Mouse (Mus musculus): ENCODE measurements around the gene Mgrn1. TPM values are rescaled to one million over a fixed set of nuclear protein-coding genes. Genes with fewer than 3 reads are reported as not detected.

Gene Mgrn1
- total and polyA plus RNA-seq, 3 experiments: 8.4 to 25.0 TPM; not detected in 1

- H3K79me2 ChIP-seq (ENCODE audit: control insufficient read depth, insufficient read depth, low read length, poor library complexity): no peaks in the 10 kb centered on the region
- H3K4me1 ChIP-seq (ENCODE audit: control insufficient read depth in 1 of 2, insufficient read depth in 2 of 2, low read length in 2 of 2): no peaks in the 10 kb centered on the region
- no peak overlapping the region for H3K9ac ChIP-seq (ENCODE audit: control insufficient read depth, low read depth, low read length, poor library complexity, severe bottlenecking)
- H3K4me3 ChIP-seq (ENCODE audit: control insufficient read depth in 1 of 2, insufficient read depth in 1 of 2, low read depth in 2 of 2, low read length in 2 of 2): no peak overlapping the region
- no peak for DNase-seq (ENCODE audit: low read depth, low spot score)
- H3K27ac ChIP-seq (ENCODE audit: control insufficient read depth, low read depth, low read length): no peak overlapping the region
- H3K27me3 ChIP-seq (ENCODE audit: control insufficient read depth in 1 of 2, insufficient read depth in 2 of 2, low read length in 2 of 2): peaks cover 0 to 3% of the 10 kb centered on the region in 2 experiments; a peak in 2 of 4 replicates
- TF ChIP-seq ZKSCAN1 (IDR thresholded peaks at IDR 0.05; ENCODE audit: low read depth, low read length) (no peak), MYC (IDR thresholded peaks at IDR 0.05; ENCODE audit: low read depth, low read length) (no peak), NELFE (IDR thresholded peaks at IDR 0.05; ENCODE audit: low read depth, low read length) (no peak), ZC3H11A (IDR thresholded peaks at IDR 0.05; ENCODE audit: low read depth, low read length) (no peak), BHLHE40 (IDR thresholded peaks at IDR 0.05; ENCODE audit: borderline replicate concordance, low read depth, low read length) (no peak), SIN3A (IDR thresholded peaks at IDR 0.05; ENCODE audit: low read length) (no peak)
- H3K36me3 ChIP-seq (ENCODE audit: control insufficient read depth in 1 of 2, insufficient read depth in 2 of 2, low read length in 2 of 2): no peaks in the 10 kb centered on the region
- no peaks in the 10 kb centered on the region for H3K9me3 ChIP-seq (replicated peaks; ENCODE audit: insufficient read depth, low read length)
Observed at GRCm38 (mm10) chr16:4978275-4979051, 92.4 kb downstream of the Mgrn1 start.

GRCm38 (mm10) chr16:4979755-4980380 is 93.8 kb downstream of the Mgrn1 start:
- Histone ChIP-seq H3K27ac (ENCODE audit: control insufficient read depth, low read depth, low read length) (no peak overlapping the region), H3K9me3 (replicated peaks; ENCODE audit: insufficient read depth, low read length) (no peaks in the 10 kb centered on the region), H3K4me3 (ENCODE audit: control insufficient read depth in 1 of 2, insufficient read depth in 1 of 2, low read depth in 2 of 2, low read length in 2 of 2) (no peak overlapping the region), H3K27me3 (ENCODE audit: control insufficient read depth in 1 of 2, insufficient read depth in 2 of 2, low read length in 2 of 2) (peaks cover 0 to 6% of the 10 kb centered on the region in 2 experiments; a peak in 2 of 4 replicates), H3K9ac (ENCODE audit: control insufficient read depth, low read depth, low read length, poor library complexity, severe bottlenecking) (no peak overlapping the region), H3K79me2 (ENCODE audit: control insufficient read depth, insufficient read depth, low read length, poor library complexity) (no peaks in the 10 kb centered on the region), H3K4me1 (ENCODE audit: control insufficient read depth in 1 of 2, insufficient read depth in 2 of 2, low read length in 2 of 2) (no peaks in the 10 kb centered on the region), H3K36me3 (ENCODE audit: control insufficient read depth in 1 of 2, insufficient read depth in 2 of 2, low read length in 2 of 2) (no peaks in the 10 kb centered on the region)
- peak; percentile 64 for DNase-seq (ENCODE audit: low read depth, low spot score)
- TF ChIP-seq USF1 (IDR thresholded peaks at IDR 0.05; ENCODE audit: low read depth, low read length): no peak
- TF ChIP-seq ZNF384 (IDR thresholded peaks at IDR 0.05; ENCODE audit: low read depth, low read length): peak; percentile 63
- TF ChIP-seq NRF1 (IDR thresholded peaks at IDR 0.05; ENCODE audit: insufficient read depth, low read depth, low read length, poor library complexity, severe bottlenecking): no peak
- TF ChIP-seq RAD21 (IDR thresholded peaks at IDR 0.05; ENCODE audit: low read depth, low read length): peak; percentile 55
- TF ChIP-seq POLR2AphosphoS2 (IDR thresholded peaks at IDR 0.05; ENCODE audit: low read length): no peak
- TF ChIP-seq NELFE (IDR thresholded peaks at IDR 0.05; ENCODE audit: low read depth, low read length): no peak
- TF ChIP-seq ZC3H11A (IDR thresholded peaks at IDR 0.05; ENCODE audit: low read depth, low read length): peak; percentile 54; the same call in 1 of the 2 replicates
- TF ChIP-seq SIN3A (IDR thresholded peaks at IDR 0.05; ENCODE audit: low read length): no peak
- TF ChIP-seq TBP (IDR thresholded peaks at IDR 0.05; ENCODE audit: low read depth, low read length): no peak
- TF ChIP-seq BHLHE40 (IDR thresholded peaks at IDR 0.05; ENCODE audit: borderline replicate concordance, low read depth, low read length): no peak
- no peak for TF ChIP-seq POLR2A (IDR thresholded peaks at IDR 0.05; ENCODE audit: control insufficient read depth in 1 of 2, insufficient read depth in 1 of 2, low read depth in 1 of 2, low read length in 2 of 2, poor library complexity in 1 of 2)
- no peak for TF ChIP-seq ZKSCAN1 (IDR thresholded peaks at IDR 0.05; ENCODE audit: low read depth, low read length)
- no peak for TF ChIP-seq EP300 (IDR thresholded peaks at IDR 0.05; ENCODE audit: low read depth in 1 of 2, low read length in 2 of 2)
- TF ChIP-seq HCFC1 (IDR thresholded peaks at IDR 0.05; ENCODE audit: low read depth, low read length): no peak
- TF ChIP-seq JUND (IDR thresholded peaks at IDR 0.05; ENCODE audit: low read depth, low read length): no peak
- TF ChIP-seq E2F4 (IDR thresholded peaks at IDR 0.05; ENCODE audit: borderline replicate concordance, low read depth, low read length): no peak
- TF ChIP-seq RCOR1 (IDR thresholded peaks at IDR 0.05; ENCODE audit: low read depth, low read length): no peak
- TF ChIP-seq CTCF (IDR thresholded peaks at IDR 0.05 in 2 of 3, conservative IDR thresholded peaks at IDR 0.05 in 1 of 3; ENCODE audit: control insufficient read depth in 1 of 3, insufficient read depth in 1 of 3, low read depth in 2 of 3, low read length in 3 of 3, poor library complexity in 1 of 3, severe bottlenecking in 1 of 3): peak; percentile 58 to 79 (median 74)
- TF ChIP-seq TCF12 (IDR thresholded peaks at IDR 0.05; ENCODE audit: low read depth, low read length): no peak
- no peak for TF ChIP-seq POLR2AphosphoS5 (IDR thresholded peaks at IDR 0.05; ENCODE audit: borderline replicate concordance, low read depth, low read length)
- no peak for TF ChIP-seq MAZ (IDR thresholded peaks at IDR 0.05; ENCODE audit: low read depth, low read length)
- no peak for TF ChIP-seq UBTF (IDR thresholded peaks at IDR 0.05; ENCODE audit: borderline replicate concordance, insufficient read depth, low read depth, low read length)
- TF ChIP-seq KAT2A (conservative IDR thresholded peaks at IDR 0.05; ENCODE audit: low read depth, low read length): no peak
- TF ChIP-seq ETS1 (IDR thresholded peaks at IDR 0.05; ENCODE audit: low read depth, low read length): no peak
- no peak for TF ChIP-seq MEF2A (IDR thresholded peaks at IDR 0.05; ENCODE audit: extremely low read depth, insufficient replicate concordance, low read depth, low read length, poor library complexity, severe bottlenecking)
- TF ChIP-seq CHD2 (IDR thresholded peaks at IDR 0.05; ENCODE audit: low read length): no peak
- no peak for TF ChIP-seq MXI1 (IDR thresholded peaks at IDR 0.05; ENCODE audit: low read depth, low read length)
- TF ChIP-seq MAX (IDR thresholded peaks at IDR 0.05; ENCODE audit: low read length): no peak
